Mouse (Mus musculus) myocyte (in vitro differentiated cells): ENCODE results near the gene H2-DMa.

ENCODE experiments used
- POLR2A ChIP-seq: IDR thresholded peaks from one replicate; pipeline ENCODE4 v1.6.1; 2011; ENCODE audit warnings: low read depth, mild to moderate bottlenecking, control low read depth, moderate library complexity; ENCODE audit not compliant: insufficient read length
- SRF ChIP-seq: IDR thresholded peaks from one replicate; pipeline ENCODE4 v1.6.1; 2011; ENCODE audit warnings: low read depth; ENCODE audit not compliant: control insufficient read depth, insufficient read length

DNA sequence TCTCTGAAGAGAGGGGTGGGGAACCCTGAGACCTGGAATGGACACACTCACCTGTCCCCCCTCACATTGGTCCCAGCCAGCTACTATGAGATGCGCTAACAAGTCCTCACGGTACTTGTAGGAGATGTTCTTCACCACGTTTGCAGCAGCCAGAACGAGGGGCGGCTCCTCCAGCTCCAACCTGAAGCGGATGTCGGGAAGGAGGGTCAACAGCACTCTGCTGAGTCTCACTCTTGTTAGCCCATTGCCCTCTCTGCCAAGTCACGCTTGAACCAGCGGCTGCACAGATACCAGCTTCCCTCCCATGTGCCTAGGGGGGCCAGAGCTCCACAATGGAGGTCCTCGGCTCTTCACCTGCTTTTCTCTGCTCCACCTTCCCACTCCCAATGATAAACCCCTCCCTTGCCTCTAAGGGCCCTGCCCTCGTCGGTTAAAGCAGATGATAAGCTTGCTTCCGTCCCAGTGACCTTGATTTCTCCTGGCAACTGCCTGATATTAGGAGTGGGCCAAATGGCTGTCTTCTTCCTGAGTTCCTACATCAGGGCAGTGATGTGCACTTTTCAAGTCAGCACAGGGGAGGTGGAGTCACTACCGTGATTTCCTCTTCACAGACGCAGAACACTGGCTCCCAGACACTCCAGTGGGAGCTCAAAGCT, 64.4 kb downstream of the H2-DMa start:
- TF ChIP-seq POLR2A: no peak
- TF ChIP-seq SRF: no peak
